Mouse (Mus musculus): Measurements from ENCODE around the gene Trim68. TPM values are rescaled to one million over a fixed set of nuclear protein-coding genes. Genes with fewer than 3 reads are reported as not detected.
"Not testable (repeated sequence)": the region's sequence is repeated elsewhere in the genome, so short reads cannot be mapped to it uniquely, and the experiment has no call there.

Trim68 gene
- polyA plus RNA-seq (2012; ENCODE audit: insufficient read depth, insufficient read length, missing spikeins): 6.3 and 7.5 TPM in 2 replicates

GRCm38 (mm10) chr7:102686944-102687501, at the start of gene Trim68:
Gene Trim68 (minus strand): TSS chr7:102687327.
- Histone ChIP-seq H3K27ac (replicated peaks; ENCODE audit: low read depth, low read length) (peak within 1 kb of the TSS; percentile 68), H3K4me1 (ENCODE audit: control insufficient read depth, insufficient read depth, insufficient read length, low read length) (no peaks in the 10 kb centered on the region), H3K4me3 (ENCODE audit: insufficient read depth, low read depth, low read length) (peak within 1 kb of the TSS; percentile 86)

GRCm38 (mm10) chr7:102733793-102734192, 46.7 kb upstream of the Trim68 start:
- Histone ChIP-seq H3K27ac (replicated peaks; ENCODE audit: low read depth, low read length) (no peak overlapping the region), H3K4me3 (ENCODE audit: insufficient read depth, low read depth, low read length) (no peak overlapping the region), H3K4me1 (ENCODE audit: control insufficient read depth, insufficient read depth, insufficient read length, low read length) (no peaks in the 10 kb centered on the region)

- no peak within 1 kb of the TSS for H3K27ac ChIP-seq (replicated peaks; ENCODE audit: low read depth, low read length)
- H3K4me3 ChIP-seq (ENCODE audit: insufficient read depth, low read depth, low read length): no peak within 1 kb of the TSS
- no peaks in the 10 kb centered on the region for H3K4me1 ChIP-seq (ENCODE audit: control insufficient read depth, insufficient read depth, insufficient read length, low read length)
These were observed 40.3 kb upstream of the Trim68 start, which contains the start of gene Olfr559 for GRCm38 (mm10) chr7:102727391-102727790. Gene Olfr559 (minus strand): TSS chr7:102727491.

- Histone ChIP-seq H3K27ac (replicated peaks; ENCODE audit: low read depth, low read length) (no peak within 1 kb of the TSS), H3K4me3 (ENCODE audit: insufficient read depth, low read depth, low read length) (no peak within 1 kb of the TSS), H3K4me1 (ENCODE audit: control insufficient read depth, insufficient read depth, insufficient read length, low read length) (no peaks in the 10 kb centered on the region)
These were observed 31.8 kb upstream of the Trim68 start, which contains the start of gene Olfr33 for GRCm38 (mm10) chr7:102718970-102719369. Gene Olfr33 (minus strand): TSS chr7:102719070.

- Histone ChIP-seq H3K4me1 (ENCODE audit: control insufficient read depth, insufficient read depth, insufficient read length, low read length) (no peaks in the 10 kb centered on the region; the same call in 1 of the 2 replicates), H3K27ac (replicated peaks; ENCODE audit: low read depth, low read length) (no peak within 1 kb of the TSS), H3K4me3 (ENCODE audit: insufficient read depth, low read depth, low read length) (peak within 1 kb of the TSS; percentile 30)
These were observed 14.8 kb upstream of the Trim68 start, which contains the start of gene Olfr558 for GRCm38 (mm10) chr7:102701915-102702314. Gene Olfr558 (plus strand): TSS chr7:102702215.

- Histone ChIP-seq H3K4me1 (ENCODE audit: control insufficient read depth, insufficient read depth, insufficient read length, low read length) (no peaks in the 10 kb centered on the region), H3K4me3 (ENCODE audit: insufficient read depth, low read depth, low read length) (no peak overlapping the region), H3K27ac (replicated peaks; ENCODE audit: low read depth, low read length) (no peak overlapping the region)
These were observed 11.3 kb upstream of the Trim68 start for GRCm38 (mm10) chr7:102698461-102698860.

GRCm38 (mm10) chr7:102695358-102696125, 8.4 kb upstream of the Trim68 start, which contains the start of gene Olfr557:
Gene Olfr557 (plus strand): TSS chr7:102695910.
- Histone ChIP-seq H3K4me1 (ENCODE audit: control insufficient read depth, insufficient read depth, insufficient read length, low read length) (no peaks in the 10 kb centered on the region), H3K27ac (replicated peaks; ENCODE audit: low read depth, low read length) (no peak within 1 kb of the TSS), H3K4me3 (ENCODE audit: insufficient read depth, low read depth, low read length) (no peak within 1 kb of the TSS)

GRCm38 (mm10) chr7:102681916-102682315, 5.2 kb downstream of the Trim68 start:
- Histone ChIP-seq H3K4me1 (ENCODE audit: control insufficient read depth, insufficient read depth, insufficient read length, low read length) (no peaks in the 10 kb centered on the region), H3K27ac (replicated peaks; ENCODE audit: low read depth, low read length) (no peak overlapping the region), H3K4me3 (ENCODE audit: insufficient read depth, low read depth, low read length) (no peak overlapping the region)

GRCm38 (mm10) chr7:102676225-102676624, 10.9 kb downstream of the Trim68 start:
- Histone ChIP-seq H3K4me3 (ENCODE audit: insufficient read depth, low read depth, low read length) (no peak overlapping the region), H3K27ac (replicated peaks; ENCODE audit: low read depth, low read length) (no peak overlapping the region)

GRCm38 (mm10) chr7:102665378-102665777, 21.7 kb downstream of the Trim68 start:
- Histone ChIP-seq H3K4me1 (ENCODE audit: control insufficient read depth, insufficient read depth, insufficient read length, low read length) (no peaks in the 10 kb centered on the region), H3K27ac (replicated peaks; ENCODE audit: low read depth, low read length) (no peak overlapping the region), H3K4me3 (ENCODE audit: insufficient read depth, low read depth, low read length) (no peak overlapping the region)

More at GRCm38 (mm10) chr7:102676225-102676624, 10.9 kb downstream of the Trim68 start:
- H3K4me1 ChIP-seq (ENCODE audit: control insufficient read depth, insufficient read depth, insufficient read length, low read length): no peaks in the 10 kb centered on the region

- H3K4me1 ChIP-seq (ENCODE audit: control insufficient read depth, insufficient read depth, insufficient read length, low read length): no peaks in the 10 kb centered on the region
- no peak within 1 kb of the TSS for H3K4me3 ChIP-seq (ENCODE audit: insufficient read depth, low read depth, low read length)
- no peak within 1 kb of the TSS for H3K27ac ChIP-seq (replicated peaks; ENCODE audit: low read depth, low read length)
These were observed 22.5 kb downstream of the Trim68 start, which contains the start of gene Olfr556 for GRCm38 (mm10) chr7:102664599-102664998. Gene Olfr556 (plus strand): TSS chr7:102664899.

- Histone ChIP-seq H3K4me3 (ENCODE audit: insufficient read depth, low read depth, low read length) (no peak within 1 kb of the TSS), H3K4me1 (ENCODE audit: control insufficient read depth, insufficient read depth, insufficient read length, low read length) (no peaks in the 10 kb centered on the region), H3K27ac (replicated peaks; ENCODE audit: low read depth, low read length) (no peak within 1 kb of the TSS)
These were observed 28.6 kb downstream of the Trim68 start, which contains the start of gene Olfr555 for GRCm38 (mm10) chr7:102658523-102658922. Gene Olfr555 (plus strand): TSS chr7:102658823.

GRCm38 (mm10) chr7:102644945-102645344, 42.2 kb downstream of the Trim68 start:
- not testable (repeated sequence) for H3K4me3 ChIP-seq (ENCODE audit: insufficient read depth, low read depth, low read length); H3K27ac ChIP-seq (replicated peaks; ENCODE audit: low read depth, low read length); H3K4me1 ChIP-seq (ENCODE audit: control insufficient read depth, insufficient read depth, insufficient read length, low read length)

- no peak within 1 kb of the TSS for H3K4me3 ChIP-seq (ENCODE audit: insufficient read depth, low read depth, low read length)
- H3K4me1 ChIP-seq (ENCODE audit: control insufficient read depth, insufficient read depth, insufficient read length, low read length): no peaks in the 10 kb centered on the region
- H3K27ac ChIP-seq (replicated peaks; ENCODE audit: low read depth, low read length): no peak within 1 kb of the TSS
These were observed 49.0 kb downstream of the Trim68 start, which contains the start of gene Olfr554 for GRCm38 (mm10) chr7:102638132-102638531. Gene Olfr554 (plus strand): TSS chr7:102638432.

- H3K27ac ChIP-seq (replicated peaks; ENCODE audit: low read depth, low read length): no peak overlapping the region
- no peak overlapping the region for H3K4me3 ChIP-seq (ENCODE audit: insufficient read depth, low read depth, low read length)
- H3K4me1 ChIP-seq (ENCODE audit: control insufficient read depth, insufficient read depth, insufficient read length, low read length): no peaks in the 10 kb centered on the region
These were observed 50.5 kb downstream of the Trim68 start for GRCm38 (mm10) chr7:102636665-102637064.
